Mouse (Mus musculus) frontal cortex, postnatal 25 days (tissue): ENCODE results near the gene Zfp287.

Experiments
- DNase-seq, 2 experiments: peaks; one replicate each; pipeline ENCODE4 v3.0.0; 2022; ENCODE audit warnings: low spot score in 2 of 2

Gene Zfp287

DNA sequence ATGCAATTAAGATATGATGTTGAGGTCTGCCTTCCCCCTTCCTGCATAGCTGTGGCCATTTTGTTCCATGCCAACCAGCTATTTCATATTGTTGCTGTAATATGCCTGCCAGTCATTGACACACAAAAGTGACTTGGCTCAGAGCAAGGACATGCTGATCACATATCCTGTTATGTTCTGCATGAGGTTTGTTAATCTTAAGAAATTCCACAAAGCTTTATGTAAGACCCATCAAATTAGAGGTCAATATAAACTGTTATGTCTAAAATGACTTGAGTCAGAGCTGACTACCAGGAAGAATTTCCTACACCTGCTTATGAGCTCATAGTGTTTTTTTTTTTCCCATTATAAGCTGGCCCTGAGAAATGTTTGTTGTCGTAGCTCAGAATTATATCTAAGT lies 30.5 kb downstream of the Zfp287 start:
- DNase-seq: no peak

DNA sequence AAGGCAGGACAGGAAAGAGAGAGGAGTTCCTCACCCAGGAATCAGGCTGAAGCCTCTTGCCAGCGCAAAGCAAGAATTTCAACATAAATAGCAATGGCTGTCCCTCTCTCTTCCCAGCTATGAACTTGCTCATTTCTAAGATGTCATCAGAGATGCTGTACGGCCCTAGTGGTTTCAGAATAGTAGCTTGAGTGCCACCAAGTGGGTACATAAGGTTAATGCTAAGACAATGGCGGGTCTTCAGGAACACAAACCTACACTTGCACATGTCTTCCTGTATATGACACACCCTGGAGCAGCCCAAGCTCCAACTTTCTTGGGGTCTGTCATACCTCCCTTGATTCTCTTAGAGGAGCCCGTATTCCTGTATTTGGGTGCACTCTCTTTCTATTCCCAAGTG lies 32.0 kb downstream of the Zfp287 start:
- no peak for DNase-seq

DNA sequence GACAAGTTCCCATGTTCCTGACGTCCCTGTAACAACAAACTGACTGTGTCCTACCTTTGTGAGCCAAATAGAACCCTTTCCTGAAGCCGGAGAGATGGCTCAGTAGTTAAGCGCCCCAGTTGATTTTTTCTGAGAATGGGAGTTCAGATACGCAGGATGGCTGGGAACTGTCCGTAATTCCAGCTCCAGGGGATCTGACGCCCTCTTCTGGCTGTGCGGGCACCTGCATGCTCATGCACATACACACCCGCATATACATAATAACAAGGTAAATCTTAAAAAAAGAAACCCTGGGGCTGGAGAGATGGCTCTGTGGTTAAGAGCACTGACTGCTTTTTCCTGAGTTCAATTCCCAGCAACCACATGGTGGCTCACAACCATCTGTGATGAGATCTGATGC lies 36.6 kb downstream of the Zfp287 start:
- no peak for DNase-seq

DNA sequence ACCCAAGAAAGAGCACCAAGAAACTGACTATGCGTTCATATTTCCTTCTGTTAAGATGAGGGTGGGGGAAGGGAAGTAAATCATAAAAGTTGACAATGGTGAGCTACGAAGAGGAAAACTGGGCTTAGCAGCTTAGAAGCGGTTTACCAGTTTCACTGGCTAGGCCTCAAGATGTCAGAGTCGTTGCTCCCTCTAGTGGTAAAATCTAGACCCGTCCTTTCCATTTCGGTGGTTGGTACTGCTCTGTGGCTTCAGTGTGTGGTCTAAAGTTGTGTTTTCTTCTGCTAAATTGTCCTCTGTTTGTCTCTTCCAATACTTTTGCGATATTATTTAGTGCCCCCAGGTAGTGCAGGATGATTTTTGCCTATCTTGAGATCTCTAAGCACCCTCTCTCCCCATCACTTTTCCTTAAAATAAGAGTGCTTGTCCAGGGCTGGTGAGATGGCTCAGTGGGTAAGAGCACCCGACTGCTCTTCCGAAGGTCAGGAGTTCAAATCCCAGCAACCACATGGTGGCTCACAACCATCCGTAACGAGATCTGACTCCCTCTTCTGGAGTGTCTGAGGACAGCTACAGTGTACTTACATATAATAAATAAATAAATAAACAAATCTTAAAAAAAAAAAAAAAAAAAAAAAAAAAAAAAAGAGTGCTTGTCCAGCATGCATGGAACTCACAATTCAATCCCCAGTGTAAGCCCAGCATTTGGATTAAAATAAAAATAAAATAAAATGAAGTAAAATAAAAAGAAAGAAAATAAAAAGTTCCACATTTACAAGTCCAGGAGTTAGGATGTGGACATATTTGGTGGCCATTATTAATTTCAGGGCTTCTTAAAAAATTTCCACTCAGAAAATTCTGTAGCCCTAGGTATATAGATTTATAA lies 38.2 kb downstream of the Zfp287 start:
- DNase-seq: no peak

DNA sequence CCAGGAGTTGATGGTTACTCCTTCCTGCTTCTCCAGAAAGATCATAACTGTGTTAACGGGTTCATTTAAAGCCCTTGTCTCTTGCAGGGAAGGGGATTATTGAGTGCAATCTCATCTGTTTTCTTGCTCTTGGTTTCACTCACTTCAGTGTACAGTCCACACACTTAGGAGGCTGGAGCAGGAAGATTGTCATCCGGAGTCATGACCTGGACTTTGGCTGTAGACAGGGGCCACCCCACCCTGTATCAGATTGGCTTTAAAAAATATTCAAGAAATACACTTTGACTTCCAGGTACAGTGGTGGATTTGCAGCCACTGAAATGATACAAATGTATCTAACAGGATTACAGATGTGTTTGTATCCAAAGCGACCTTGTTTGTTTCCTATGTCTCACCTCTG lies 40.1 kb downstream of the Zfp287 start:
- DNase-seq: no peak

DNA sequence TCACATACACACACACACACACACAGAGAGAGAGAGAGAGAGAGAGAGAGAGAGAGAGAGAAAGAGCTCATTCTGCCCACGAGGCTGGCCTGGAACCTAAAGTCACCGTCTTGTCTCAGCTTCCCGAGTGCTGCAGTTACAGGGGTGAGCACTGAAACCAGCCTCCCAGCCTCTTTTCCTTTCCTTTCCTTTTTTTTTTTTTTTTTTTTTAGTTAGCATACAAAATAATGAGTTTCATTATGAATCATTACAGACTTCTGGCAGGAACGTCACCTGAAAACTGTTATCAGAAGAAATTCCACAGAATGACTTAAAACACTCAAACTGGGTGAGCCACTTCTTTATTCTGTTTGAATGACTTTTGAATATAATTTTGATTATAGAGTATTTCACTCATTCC lies 51.8 kb downstream of the Zfp287 start:
- DNase-seq: no peak

DNA sequence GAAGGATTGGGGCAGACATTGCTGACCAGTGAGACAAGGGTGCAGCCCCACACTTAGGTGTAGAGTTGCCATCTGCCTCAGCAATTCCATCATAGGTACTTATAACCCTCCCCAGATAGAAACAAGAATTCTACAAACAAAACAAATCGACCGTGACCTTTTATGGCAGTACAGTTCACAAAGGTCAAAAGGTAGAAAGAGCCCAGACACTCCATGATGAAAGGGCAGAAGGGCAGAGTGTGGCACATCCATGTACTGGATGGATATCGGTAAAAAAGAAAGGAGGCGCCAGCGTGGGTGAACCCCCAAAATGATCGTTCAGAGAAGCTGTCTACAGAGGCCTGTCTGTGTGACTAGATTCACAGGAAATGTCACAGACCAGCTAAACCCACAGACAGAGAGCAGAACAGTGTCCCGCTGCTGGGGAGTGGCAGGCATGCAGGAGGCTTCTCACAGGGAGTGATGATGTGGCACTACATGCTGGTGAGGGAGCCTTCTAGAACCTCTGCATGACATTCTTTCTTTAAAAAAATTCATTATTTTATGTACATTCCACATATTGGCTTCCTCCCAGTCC lies 52.8 kb downstream of the Zfp287 start:
- DNase-seq: no peak

DNA sequence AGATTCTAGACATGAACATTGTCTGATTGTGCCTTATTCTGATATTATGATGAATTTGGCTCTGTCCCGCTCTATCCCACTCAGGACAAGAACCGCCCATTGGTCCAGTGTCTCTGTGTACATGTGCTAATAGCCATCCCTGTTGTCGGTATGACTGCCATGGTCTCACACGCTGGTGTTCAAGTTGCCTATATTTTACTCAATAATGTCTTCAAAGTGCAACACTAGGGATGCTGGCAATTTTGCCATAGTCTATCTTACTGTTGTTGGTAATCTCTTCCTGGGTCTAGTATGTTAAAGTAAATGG lies 55.5 kb downstream of the Zfp287 start:
- no peak for DNase-seq

DNA sequence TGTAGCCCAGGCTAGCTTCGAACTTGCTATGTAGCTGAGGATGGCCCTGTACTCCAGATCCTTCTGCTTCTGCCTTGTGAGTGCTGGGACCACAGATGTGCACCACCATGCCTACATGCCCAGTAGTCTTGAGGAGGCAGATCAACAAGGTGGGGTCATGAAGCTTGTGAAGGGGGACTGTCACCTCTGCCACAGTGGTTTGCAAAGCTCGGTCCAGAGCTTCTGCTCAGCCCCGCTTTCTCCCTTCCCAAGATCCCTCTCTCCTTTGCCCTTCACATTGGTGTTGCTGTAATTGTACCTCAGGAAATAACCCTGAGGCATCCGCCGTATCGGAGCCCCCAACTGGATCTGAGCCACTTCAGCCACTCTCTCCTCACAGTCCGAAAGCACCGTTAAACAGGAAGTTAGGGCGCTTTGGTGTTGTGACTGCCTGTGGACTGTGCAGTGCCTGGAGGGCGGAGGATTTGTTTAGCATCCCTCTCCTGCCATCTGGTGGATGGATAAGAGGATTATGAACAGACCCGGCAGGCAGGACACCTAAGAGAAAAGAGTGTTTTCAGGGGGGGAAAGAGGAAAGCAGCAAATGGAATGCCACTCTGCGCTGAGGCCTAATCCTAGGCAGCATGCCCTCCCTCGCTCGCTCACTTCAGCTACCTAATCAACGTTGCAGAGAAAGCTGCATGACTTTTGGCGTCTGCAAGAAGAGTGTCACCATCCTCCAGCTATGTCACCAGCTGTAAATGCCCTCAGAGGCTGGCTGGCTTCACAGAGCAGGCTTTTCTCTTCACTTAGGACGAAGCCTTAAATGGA lies 56.0 kb downstream of the Zfp287 start:
- DNase-seq: peak; percentile 33 to 50

DNA sequence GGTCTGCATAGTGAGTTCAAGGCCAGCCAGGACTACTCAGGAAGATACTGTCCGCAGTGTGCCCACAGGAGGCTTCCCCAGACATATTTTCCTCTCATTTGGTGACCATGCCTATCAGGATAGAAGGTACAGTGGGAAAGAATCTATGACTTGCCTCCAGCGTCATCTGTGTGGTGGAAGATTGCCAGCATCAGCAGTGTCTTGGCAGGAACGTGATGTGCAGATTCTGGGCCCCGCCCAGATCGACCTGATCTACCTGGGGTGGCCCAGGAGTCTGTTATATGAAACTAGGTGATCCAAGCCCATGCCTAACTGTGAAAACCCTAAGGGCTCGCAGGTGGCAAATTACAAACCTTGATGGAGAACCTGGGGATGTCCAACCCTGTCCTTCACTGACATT lies 61.7 kb downstream of the Zfp287 start:
- no peak for DNase-seq

DNA sequence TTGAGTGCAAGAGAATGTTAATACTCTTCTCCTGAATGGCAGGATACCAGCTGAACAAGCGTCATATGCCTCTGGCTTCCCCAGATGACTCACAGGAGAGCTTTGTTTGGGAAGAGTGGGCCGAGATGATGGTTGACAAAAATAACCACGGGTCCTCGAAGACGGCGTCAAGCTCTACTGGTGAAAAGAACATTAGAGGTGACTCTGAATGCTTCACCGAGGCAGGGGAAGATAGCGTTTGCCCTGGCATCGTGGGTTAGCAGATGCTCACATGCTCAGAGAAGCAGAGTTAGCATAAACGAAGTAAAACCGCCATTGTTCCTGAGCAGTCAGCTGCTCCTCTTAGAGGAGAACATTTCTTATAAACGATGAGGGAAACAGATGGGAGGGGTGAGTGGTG lies 62.2 kb downstream of the Zfp287 start:
- DNase-seq: peak in 1 of 2 experiments; percentile 52

DNA sequence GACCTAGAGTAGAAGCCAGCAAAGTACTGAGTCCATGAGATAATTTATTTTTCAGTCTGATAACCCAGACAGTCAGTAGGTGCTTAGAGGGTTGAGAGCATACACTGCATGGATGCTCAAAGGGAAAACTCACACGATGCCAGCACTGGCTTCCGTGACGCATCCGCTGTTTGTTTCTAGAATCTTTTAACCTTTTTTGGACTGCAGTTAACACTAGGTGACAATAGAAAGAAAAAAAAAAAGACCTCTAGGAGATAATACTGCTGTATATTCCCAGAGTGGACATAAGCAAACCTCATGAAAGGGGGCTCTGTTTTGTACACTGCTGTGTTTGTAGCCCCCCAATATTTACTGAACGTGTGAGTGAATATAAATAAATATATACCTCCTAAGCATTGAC lies 62.7 kb downstream of the Zfp287 start:
- DNase-seq: no peak

DNA sequence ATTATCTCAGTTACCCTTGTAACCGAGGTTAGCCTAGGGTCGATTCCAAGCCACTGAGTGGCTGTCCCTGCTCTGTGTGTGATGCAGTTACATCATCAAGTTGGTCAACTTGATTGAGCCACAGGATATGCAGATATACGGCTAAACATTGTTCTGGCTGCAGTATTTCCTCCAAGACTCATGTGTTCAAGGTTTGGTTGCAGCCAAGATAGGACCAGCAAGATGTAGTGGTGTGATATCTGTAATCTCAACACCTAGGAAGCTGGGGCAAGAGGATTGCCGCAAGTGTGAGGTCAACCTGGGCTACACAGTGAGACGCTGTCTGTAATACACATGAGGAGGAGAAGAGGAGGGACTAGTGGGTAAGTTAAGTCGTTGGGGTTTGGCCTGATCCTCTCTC lies 67.5 kb downstream of the Zfp287 start:
- DNase-seq: no peak

DNA sequence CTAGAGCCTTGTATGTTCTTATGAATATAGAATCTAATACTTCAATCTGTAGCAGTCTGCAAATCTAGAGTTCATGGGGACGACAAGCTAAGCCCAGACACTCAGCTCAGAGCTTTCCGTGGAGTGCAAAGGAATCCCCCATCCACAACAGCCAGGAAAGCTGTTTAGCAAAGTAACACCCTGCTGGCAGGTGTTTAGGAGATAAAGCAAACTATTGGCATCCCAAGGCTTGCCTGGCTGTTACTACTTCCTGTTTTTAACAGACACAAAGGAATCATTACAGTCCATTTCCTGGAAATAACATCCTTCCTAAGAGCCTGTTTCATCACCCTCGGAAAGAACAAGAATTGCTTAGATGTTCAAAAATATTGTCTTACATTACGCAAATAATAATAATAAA lies 70.8 kb downstream of the Zfp287 start:
- no peak for DNase-seq

DNA sequence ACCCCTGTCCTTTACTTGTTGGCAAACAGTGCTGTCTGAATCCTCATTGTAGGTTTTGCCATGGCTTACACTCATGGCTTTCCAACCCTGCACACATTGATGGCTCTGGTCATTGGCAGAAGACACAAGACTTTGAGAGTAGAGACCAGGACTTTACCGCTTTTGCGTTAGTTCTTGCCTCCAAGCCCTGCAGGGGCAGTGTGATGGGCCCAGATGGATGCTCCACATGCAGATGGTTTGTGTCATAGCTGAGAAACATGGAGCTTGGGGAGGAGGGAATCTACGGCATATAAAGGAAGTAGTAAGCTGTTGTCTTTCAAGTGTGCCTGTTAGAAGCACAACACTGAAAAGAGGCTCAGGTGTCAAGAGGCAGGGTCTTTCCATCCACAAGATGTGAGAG lies 79.6 kb downstream of the Zfp287 start:
- no peak for DNase-seq

DNA sequence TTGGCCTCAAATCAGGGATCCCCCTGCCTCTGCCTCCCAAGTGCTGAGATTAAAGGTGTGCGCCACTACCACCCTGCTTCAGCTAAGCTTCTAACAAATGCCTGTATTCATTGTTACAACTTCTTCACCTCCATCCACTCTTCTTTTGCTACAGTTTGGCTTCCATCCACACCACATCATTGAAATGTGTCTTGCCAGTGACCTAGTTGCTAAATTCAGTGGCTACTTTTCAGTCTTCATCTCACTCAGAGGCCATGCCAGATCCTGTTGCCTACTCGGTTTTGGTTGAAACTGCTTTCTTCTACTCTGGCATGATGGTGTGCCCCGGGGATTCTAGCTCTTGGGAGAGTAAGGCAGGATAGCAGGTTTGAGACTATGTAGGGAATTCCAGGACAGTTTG lies 80.1 kb downstream of the Zfp287 start:
- DNase-seq: no peak
